Mouse (Mus musculus): Measurements from ENCODE around the gene Heatr1. TPM values are rescaled to one million over a fixed set of nuclear protein-coding genes. Genes with fewer than 3 reads are reported as not detected.

Heatr1 gene
- total and polyA plus RNA-seq, 2 experiments from 2014 or later: 5.9 to 12.4 TPM

DNA sequence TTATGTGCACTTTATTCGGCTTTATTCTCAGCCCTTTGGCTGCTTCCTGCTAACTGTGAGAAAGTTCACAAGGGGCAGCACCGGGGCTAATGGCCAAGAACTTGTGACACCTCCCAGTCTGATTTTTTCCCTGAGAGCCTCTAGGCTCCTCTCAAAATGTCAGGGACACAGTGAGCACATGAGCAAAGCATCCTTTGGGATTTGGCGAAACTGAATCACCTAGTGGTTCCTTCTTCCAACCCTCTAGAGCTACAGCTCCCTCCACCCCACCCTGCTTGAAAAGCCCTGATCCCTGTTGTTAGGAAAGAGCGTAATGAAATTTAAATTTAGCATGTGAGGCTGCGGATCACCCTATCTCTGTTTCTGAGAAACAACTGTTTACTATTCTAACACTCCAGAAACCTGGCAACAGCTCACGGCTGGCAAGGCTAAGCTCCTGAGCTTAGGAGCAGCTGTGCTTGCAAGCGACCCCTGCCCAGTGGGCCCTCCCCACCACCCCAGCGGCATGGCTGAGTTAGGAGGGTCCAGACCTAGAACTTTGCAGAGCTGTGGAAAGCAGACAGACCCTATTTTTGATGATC, 25.7 kb upstream of the Heatr1 start:
- H3K36me3 ChIP-seq (ENCODE audit: insufficient read depth, low read length): no peaks in the 10 kb centered on the region
- ATAC-seq: peak; percentile 75
- H3K9me3 ChIP-seq (ENCODE audit: low read length): no peaks in the 10 kb centered on the region
- 36% methylated on average over 8 of the region's 8 CpGs for WGBS
- peak overlapping the region; percentile 18; the same call in 1 of the 2 replicates for H3K4me2 ChIP-seq (ENCODE audit: low read depth, low read length)
- DNase-seq (ENCODE audit: low spot score): peak; percentile 36
- no peak overlapping the region for H3K27ac ChIP-seq
- H3K27me3 ChIP-seq (ENCODE audit: insufficient read depth, low read length): no peaks in the 10 kb centered on the region
- H3K4me3 ChIP-seq (ENCODE audit: low read length): no peak overlapping the region
- no peak overlapping the region for H3K9ac ChIP-seq (replicated peaks; ENCODE audit: low read length)
- TF ChIP-seq CTCF (IDR thresholded peaks at IDR 0.05; ENCODE audit: low read depth): no peak
- 0 out of 2 replicates have a peak, but pooled peaks cover 4% of the 10 kb centered on the region for H3K4me1 ChIP-seq (ENCODE audit: insufficient read depth, low read length)

DNA sequence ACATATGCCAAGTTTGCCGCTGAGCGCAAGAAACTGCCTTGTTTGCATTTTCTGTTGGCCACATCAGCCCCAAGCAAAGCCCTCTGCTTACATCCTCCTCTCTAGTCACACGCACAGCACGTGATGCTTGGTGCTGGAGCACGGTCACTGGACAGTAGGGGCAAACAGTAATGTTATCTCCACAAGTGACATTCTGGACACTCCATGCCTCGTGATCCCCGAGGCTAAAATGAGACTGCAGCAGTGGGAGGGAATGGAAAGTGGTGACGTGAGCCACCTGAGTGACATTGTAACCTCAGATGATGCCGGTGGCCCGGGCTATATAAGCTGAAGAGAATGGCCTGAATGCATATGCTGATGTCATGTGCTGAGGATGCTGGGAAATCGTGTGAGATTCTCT, 24.9 kb upstream of the Heatr1 start:
- H3K4me2 ChIP-seq (ENCODE audit: low read depth, low read length): no peak overlapping the region
- H3K27me3 ChIP-seq (ENCODE audit: insufficient read depth, low read length): no peaks in the 10 kb centered on the region
- H3K9ac ChIP-seq (replicated peaks; ENCODE audit: low read length): no peak overlapping the region
- no peak for TF ChIP-seq CTCF (IDR thresholded peaks at IDR 0.05; ENCODE audit: low read depth)
- H3K4me1 ChIP-seq (ENCODE audit: insufficient read depth, low read length): 0 out of 2 replicates have a peak, but pooled peaks cover 4% of the 10 kb centered on the region
- H3K27ac ChIP-seq: no peak overlapping the region
- WGBS: 76% methylated on average over 11 of the region's 11 CpGs
- DNase-seq (ENCODE audit: low spot score) (no peak), ATAC-seq (peak; percentile 39; the same call in 1 of the 2 replicates)
- no peak overlapping the region for H3K4me3 ChIP-seq (ENCODE audit: low read length)
- H3K36me3 ChIP-seq (ENCODE audit: insufficient read depth, low read length): no peaks in the 10 kb centered on the region
- no peaks in the 10 kb centered on the region for H3K9me3 ChIP-seq (ENCODE audit: low read length)

DNA sequence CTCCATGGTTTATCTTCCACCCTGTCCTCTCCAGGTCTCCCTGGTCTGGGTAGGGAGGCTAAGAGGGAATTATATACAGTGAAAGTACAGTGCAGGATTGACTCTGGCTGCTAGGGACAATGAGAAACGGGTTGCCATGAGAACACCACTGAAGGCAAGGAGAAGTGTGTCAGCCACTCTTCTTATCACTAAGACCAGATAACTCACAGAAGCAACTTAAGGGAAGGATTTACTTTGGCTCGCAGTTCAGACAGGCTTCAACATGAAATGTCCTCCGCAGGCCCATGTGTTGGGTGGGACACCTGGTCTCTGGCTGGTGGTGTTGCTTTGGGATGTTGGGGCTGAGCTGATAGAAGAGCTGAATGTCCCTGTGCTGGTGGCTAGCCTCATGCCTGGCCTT, 22.1 kb upstream of the Heatr1 start:
- no peak for DNase-seq (ENCODE audit: low spot score)
- TF ChIP-seq CTCF (IDR thresholded peaks at IDR 0.05; ENCODE audit: low read depth): no peak
- Histone ChIP-seq H3K9ac (replicated peaks; ENCODE audit: low read length) (no peak overlapping the region), H3K27ac (no peak overlapping the region), H3K4me3 (ENCODE audit: low read length) (no peak overlapping the region), H3K27me3 (ENCODE audit: insufficient read depth, low read length) (no peaks in the 10 kb centered on the region), H3K9me3 (ENCODE audit: low read length) (no peaks in the 10 kb centered on the region), H3K36me3 (ENCODE audit: insufficient read depth, low read length) (no peaks in the 10 kb centered on the region), H3K4me2 (ENCODE audit: low read depth, low read length) (no peak overlapping the region), H3K4me1 (ENCODE audit: insufficient read depth, low read length) (0 out of 2 replicates have a peak, but pooled peaks cover 4% of the 10 kb centered on the region)
- WGBS: 82% methylated on average over 3 of the region's 3 CpGs
- no peak for ATAC-seq

DNA sequence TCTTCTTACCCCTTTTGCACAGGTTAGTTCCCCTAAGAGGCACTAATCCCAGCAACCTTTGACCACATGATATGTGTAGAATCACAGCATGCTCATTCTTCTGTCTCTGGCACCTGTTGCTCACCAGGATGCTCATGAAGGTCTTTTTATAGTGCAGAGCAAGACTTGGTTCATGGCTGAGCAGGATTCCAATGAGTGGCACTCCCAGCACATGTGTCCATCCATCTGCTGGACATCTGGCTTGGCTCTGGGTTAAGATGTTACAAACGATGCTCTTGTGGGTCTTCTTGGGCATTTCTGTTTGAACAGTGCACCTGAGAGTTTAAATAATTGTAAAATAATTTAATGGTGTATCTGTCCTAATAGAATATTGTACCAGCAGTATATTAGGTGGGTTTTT, 18.0 kb upstream of the Heatr1 start:
- Histone ChIP-seq H3K36me3 (ENCODE audit: insufficient read depth, low read length) (no peaks in the 10 kb centered on the region), H3K9me3 (ENCODE audit: low read length) (no peaks in the 10 kb centered on the region), H3K4me2 (ENCODE audit: low read depth, low read length) (no peak overlapping the region), H3K4me3 (ENCODE audit: low read length) (no peak overlapping the region), H3K4me1 (ENCODE audit: insufficient read depth, low read length) (no peaks in the 10 kb centered on the region), H3K27ac (no peak overlapping the region), H3K27me3 (ENCODE audit: insufficient read depth, low read length) (no peaks in the 10 kb centered on the region), H3K9ac (replicated peaks; ENCODE audit: low read length) (no peak overlapping the region)
- 53% methylated on average over 1 of the region's 1 CpGs for WGBS
- ATAC-seq (no peak), DNase-seq (ENCODE audit: low spot score) (no peak)
- TF ChIP-seq CTCF (IDR thresholded peaks at IDR 0.05; ENCODE audit: low read depth): no peak

DNA sequence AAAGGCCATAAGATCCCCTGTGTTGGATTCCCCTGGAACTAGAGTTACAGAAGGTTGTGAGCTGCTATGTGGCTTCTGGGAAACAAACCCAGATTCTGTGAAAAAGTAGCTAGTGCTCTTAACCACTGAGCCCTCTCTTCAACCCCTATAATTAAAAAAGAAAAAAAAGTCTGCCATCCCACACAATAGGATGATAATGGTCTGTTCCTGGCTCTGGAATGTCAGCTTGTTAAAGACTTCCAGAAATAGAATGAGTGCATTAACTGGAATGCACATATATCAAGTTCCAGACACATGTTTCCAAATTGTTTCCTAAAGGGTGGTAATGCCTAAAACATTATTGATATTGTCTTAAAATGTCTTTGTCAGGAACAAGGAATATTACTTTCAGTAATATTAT, 10.0 kb upstream of the Heatr1 start:
- no peak overlapping the region for H3K4me3 ChIP-seq (ENCODE audit: low read length)
- DNase-seq (ENCODE audit: low spot score): no peak
- no peaks in the 10 kb centered on the region for H3K36me3 ChIP-seq (ENCODE audit: insufficient read depth, low read length)
- no peaks in the 10 kb centered on the region for H3K4me1 ChIP-seq (ENCODE audit: insufficient read depth, low read length)
- TF ChIP-seq CTCF (IDR thresholded peaks at IDR 0.05; ENCODE audit: low read depth): no peak
- H3K27ac ChIP-seq: no peak overlapping the region
- H3K9ac ChIP-seq (replicated peaks; ENCODE audit: low read length): no peak overlapping the region
- H3K9me3 ChIP-seq (ENCODE audit: low read length): no peaks in the 10 kb centered on the region
- H3K4me2 ChIP-seq (ENCODE audit: low read depth, low read length): no peak overlapping the region
- no peak for ATAC-seq
- no peaks in the 10 kb centered on the region for H3K27me3 ChIP-seq (ENCODE audit: insufficient read depth, low read length)

DNA sequence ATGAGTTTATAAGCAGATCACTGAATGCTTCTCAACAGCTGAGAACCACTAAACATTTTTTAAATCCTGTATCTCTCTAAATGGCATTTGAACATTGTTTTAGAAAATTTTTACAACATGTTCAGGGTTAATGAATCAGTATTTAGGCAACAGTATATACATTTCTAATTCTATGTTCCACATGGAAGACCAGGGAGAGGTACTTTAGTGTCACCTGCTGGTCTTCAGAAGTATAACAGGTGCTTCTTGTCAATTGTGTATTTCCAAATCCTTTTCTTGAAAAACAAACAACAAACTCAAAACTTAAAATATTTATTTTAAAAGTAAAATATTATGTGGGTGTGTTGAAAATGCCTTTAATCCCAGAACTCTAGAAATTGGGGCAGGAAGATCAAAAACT, 8.5 kb upstream of the Heatr1 start:
- Histone ChIP-seq H3K4me2 (ENCODE audit: low read depth, low read length) (no peak overlapping the region), H3K4me3 (ENCODE audit: low read length) (no peak overlapping the region), H3K9me3 (ENCODE audit: low read length) (no peaks in the 10 kb centered on the region), H3K9ac (replicated peaks; ENCODE audit: low read length) (no peak overlapping the region), H3K27ac (no peak overlapping the region), H3K4me1 (ENCODE audit: insufficient read depth, low read length) (no peaks in the 10 kb centered on the region), H3K27me3 (ENCODE audit: insufficient read depth, low read length) (no peaks in the 10 kb centered on the region), H3K36me3 (ENCODE audit: insufficient read depth, low read length) (no peaks in the 10 kb centered on the region)
- ATAC-seq (no peak), DNase-seq (ENCODE audit: low spot score) (peak; percentile 78)
- peak; percentile 82 for TF ChIP-seq CTCF (IDR thresholded peaks at IDR 0.05; ENCODE audit: low read depth)

DNA sequence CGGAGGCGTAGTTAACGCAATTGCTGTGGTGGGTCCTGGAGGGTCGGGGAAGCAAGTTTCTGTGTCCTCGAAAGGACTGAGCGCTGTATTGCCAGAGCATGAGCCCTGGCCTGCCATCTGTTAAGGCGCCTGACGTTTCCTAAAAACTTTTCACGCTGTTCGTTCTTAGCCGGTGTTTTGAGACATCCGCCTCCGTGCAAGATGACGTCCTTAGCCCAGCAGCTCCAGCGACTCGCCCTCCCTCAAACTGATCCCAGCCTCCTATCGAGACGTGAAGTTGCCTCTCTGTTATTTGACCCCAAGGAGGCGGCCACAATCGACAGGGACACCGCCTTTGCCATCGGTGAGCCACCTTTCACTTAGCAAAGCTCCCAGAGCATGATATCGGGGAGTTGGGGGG, 744 bp downstream of the Heatr1 start:
- Histone ChIP-seq H3K36me3 (ENCODE audit: insufficient read depth, low read length) (peaks cover 9% of the 10 kb centered on the region; the same call in 1 of the 2 replicates), H3K9ac (replicated peaks; ENCODE audit: low read length) (peak overlapping the region; percentile 56), H3K27me3 (ENCODE audit: insufficient read depth, low read length) (no peaks in the 10 kb centered on the region), H3K9me3 (ENCODE audit: low read length) (no peaks in the 10 kb centered on the region), H3K4me1 (ENCODE audit: insufficient read depth, low read length) (peaks cover 5% of the 10 kb centered on the region), H3K4me3 (ENCODE audit: low read length) (peak overlapping the region; percentile 81), H3K4me2 (ENCODE audit: low read depth, low read length) (peak overlapping the region; percentile 99), H3K27ac (no peak overlapping the region; the same call in 1 of the 2 replicates)
- no peak for TF ChIP-seq CTCF (IDR thresholded peaks at IDR 0.05; ENCODE audit: low read depth)
- 0% methylated on average over 23 of the region's 23 CpGs for WGBS
- DNase-seq (ENCODE audit: low spot score) (no peak), ATAC-seq (peak; percentile 31; the same call in 1 of the 2 replicates)
